Comparison of ENCODE assay signal across 14 mouse cellular contexts in genomic region chr17:64621649-64622351, GRCm38 (mm10). TPM values are rescaled to one million over a fixed set of nuclear protein-coding genes. Genes with fewer than 3 reads are reported as not detected.
A peak's percentile ranks its signal among the peaks of the same experiment; 100 is the strongest.
DNase-seq lines count a peak whose midpoint lies in the region; ATAC-seq and TF ChIP-seq lines count a peak whose summit lies in the region.
"Had no signal": no experiment of that assay in that cellular context is flagged by ENCODE, and none has a peak within 500 bp of the region (broad histone marks: within the 10 kb centered on the region; RNA-seq: fewer than 3 reads in every experiment).

No protein-coding gene starts in this region.

- WGBS in heart, postnatal 0 days = 74% methylated on average over 9 of the region's 9 CpGs
- WGBS in heart, embryonic 11.5 days (ENCODE audit: insufficient replicate concordance) = 78% methylated on average over 9 of the region's 9 CpGs
- WGBS in lung, postnatal 0 days = 76% methylated on average over 9 of the region's 9 CpGs
- WGBS in olfactory bulb, adult 2 months = 86% methylated on average over 9 of the region's 9 CpGs
- WGBS in forebrain, embryonic 14.5 days = 93% methylated on average over 9 of the region's 9 CpGs

- 0 out of 2 replicates have a peak overlapping the region, but pooled peaks have one; percentile 12 for H3K4me3 ChIP-seq in heart, postnatal 0 days (ENCODE audit: low read depth, low read length)
- no peak overlapping the region for H3K4me3 ChIP-seq in heart, embryonic 11.5 days (ENCODE audit: low read depth, low read length)
- H3K4me3 ChIP-seq in lung, postnatal 0 days (ENCODE audit: low read depth, low read length) = no peak overlapping the region
- no peak overlapping the region for H3K4me3 ChIP-seq in olfactory bulb, adult 2 months (ENCODE audit: insufficient read depth, low read depth, low read length)
- no peak overlapping the region for H3K4me3 ChIP-seq in forebrain, embryonic 14.5 days (ENCODE audit: low read depth, low read length)
- H3K4me3 ChIP-seq: hindbrain, embryonic 15.5 days; limb, embryonic 10.5 days; midbrain, embryonic 12.5 days; neural tube, embryonic 13.5 days; stomach, embryonic 15.5 days had no signal

- no peaks in the 10 kb centered on the region for H3K27me3 ChIP-seq in heart, postnatal 0 days (ENCODE audit: control insufficient read depth, insufficient read depth, low read length)
- H3K27me3 ChIP-seq in heart, embryonic 11.5 days (ENCODE audit: control insufficient read depth, insufficient read depth, low read length) = 0 out of 2 replicates have a peak, but pooled peaks cover 2% of the 10 kb centered on the region
- no peaks in the 10 kb centered on the region for H3K27me3 ChIP-seq in lung, postnatal 0 days (replicated peaks; ENCODE audit: insufficient read depth, low read length)
- no peaks in the 10 kb centered on the region for H3K27me3 ChIP-seq in forebrain, embryonic 14.5 days (replicated peaks; ENCODE audit: control insufficient read depth, insufficient read depth, low read length)
- H3K27me3 ChIP-seq: hindbrain, embryonic 15.5 days; midbrain, embryonic 12.5 days; neural tube, embryonic 13.5 days; stomach, embryonic 15.5 days had no signal

- H3K9me3 ChIP-seq in heart, postnatal 0 days (replicated peaks; ENCODE audit: control insufficient read depth, low read length) = no peaks in the 10 kb centered on the region
- no peaks in the 10 kb centered on the region for H3K9me3 ChIP-seq in heart, embryonic 11.5 days (replicated peaks; ENCODE audit: control insufficient read depth, low read length)
- H3K9me3 ChIP-seq in lung, postnatal 0 days (ENCODE audit: low read length) = no peaks in the 10 kb centered on the region
- no peaks in the 10 kb centered on the region for H3K9me3 ChIP-seq in forebrain, embryonic 14.5 days (replicated peaks; ENCODE audit: control insufficient read depth, low read length)
- H3K9me3 ChIP-seq: hindbrain, embryonic 15.5 days; limb, embryonic 10.5 days; midbrain, embryonic 12.5 days; neural tube, embryonic 13.5 days; stomach, embryonic 15.5 days had no signal

- no peak; the same call in 1 of the 2 replicates for ATAC-seq in heart, postnatal 0 days (ENCODE audit: insufficient read depth, low read depth)
- ATAC-seq in heart, embryonic 11.5 days (replicated peaks; ENCODE audit: insufficient number of reproducible peaks, low FRiP score, low TSS enrichment) = no peak
- ATAC-seq in lung, postnatal 0 days = peak; percentile 25; the same call in 1 of the 2 replicates
- no peak for ATAC-seq in forebrain, embryonic 14.5 days

- no peak for TF ChIP-seq EP300 in heart, postnatal 0 days (IDR thresholded peaks at IDR 0.05; ENCODE audit: low read depth)
- no peak for TF ChIP-seq EP300 in lung, postnatal 0 days (IDR thresholded peaks at IDR 0.05)

- no peak overlapping the region for H3K9ac ChIP-seq in heart, postnatal 0 days (replicated peaks; ENCODE audit: low read depth, low read length)
- no peak overlapping the region for H3K9ac ChIP-seq in heart, embryonic 11.5 days (ENCODE audit: low read depth, low read length)
- H3K9ac ChIP-seq in lung, postnatal 0 days (replicated peaks; ENCODE audit: low read depth) = no peak overlapping the region
- no peak overlapping the region for H3K9ac ChIP-seq in forebrain, embryonic 14.5 days (ENCODE audit: low read length)
- H3K9ac ChIP-seq: hindbrain, embryonic 15.5 days; midbrain, embryonic 12.5 days; neural tube, embryonic 13.5 days; stomach, embryonic 15.5 days had no signal

- DNase-seq in heart, postnatal 0 days (ENCODE audit: low spot score) = no peak
- no peak for DNase-seq in lung, postnatal 0 days (ENCODE audit: low spot score)
- DNase-seq in lung, postnatal 4 days = no peak
- peak; percentile 31 for DNase-seq in induced T-regulatory cell, adult 2 months (ENCODE audit: low read depth)
- DNase-seq in forebrain, embryonic 14.5 days (ENCODE audit: low spot score) = no peak
- DNase-seq in cerebellum, adult 8-10 months = no peak
- DNase-seq: right cerebral cortex, postnatal 14 days had no signal

- no peak for TF ChIP-seq CTCF in heart, postnatal 0 days (IDR thresholded peaks at IDR 0.05; ENCODE audit: low read depth)
- TF ChIP-seq CTCF in lung, postnatal 0 days (IDR thresholded peaks at IDR 0.05) = no peak
- TF ChIP-seq CTCF in olfactory bulb, adult 2 months (IDR thresholded peaks at IDR 0.05; ENCODE audit: insufficient read depth, low read depth, low read length) = no peak

- peak overlapping the region; percentile 51 for H3K4me2 ChIP-seq in heart, postnatal 0 days (ENCODE audit: low read depth, low read length)
- no peak overlapping the region for H3K4me2 ChIP-seq in heart, embryonic 11.5 days
- H3K4me2 ChIP-seq in lung, postnatal 0 days (replicated peaks; ENCODE audit: low read depth, low read length) = peak overlapping the region; percentile 42
- H3K4me2 ChIP-seq in forebrain, embryonic 14.5 days (ENCODE audit: low read length) = no peak overlapping the region
- H3K4me2 ChIP-seq: hindbrain, embryonic 15.5 days; midbrain, embryonic 12.5 days; neural tube, embryonic 13.5 days; stomach, embryonic 15.5 days had no signal

- peaks cover 24% of the 10 kb centered on the region for H3K36me3 ChIP-seq in heart, postnatal 0 days (replicated peaks; ENCODE audit: control insufficient read depth, insufficient read depth, low read length)
- no peaks in the 10 kb centered on the region for H3K36me3 ChIP-seq in heart, embryonic 11.5 days (ENCODE audit: control insufficient read depth, insufficient read depth, low read length)
- 0 out of 2 replicates have a peak, but pooled peaks cover 6% of the 10 kb centered on the region for H3K36me3 ChIP-seq in lung, postnatal 0 days (ENCODE audit: insufficient read depth, low read length)
- H3K36me3 ChIP-seq in forebrain, embryonic 14.5 days (ENCODE audit: control insufficient read depth, insufficient read depth, low read length) = no peaks in the 10 kb centered on the region

- H3K4me1 ChIP-seq in heart, postnatal 0 days (ENCODE audit: control insufficient read depth, insufficient read depth) = peaks cover 37% of the 10 kb centered on the region
- peaks cover 14% of the 10 kb centered on the region for H3K4me1 ChIP-seq in heart, embryonic 11.5 days (ENCODE audit: control insufficient read depth, insufficient read depth, low read length)
- 0 out of 2 replicates have a peak, but pooled peaks cover 2% of the 10 kb centered on the region for H3K4me1 ChIP-seq in lung, postnatal 0 days (ENCODE audit: insufficient read depth, low read depth, low read length)
- peaks cover 21% of the 10 kb centered on the region for H3K4me1 ChIP-seq in olfactory bulb, adult 2 months (ENCODE audit: control insufficient read depth, insufficient read depth, low read length)
- H3K4me1 ChIP-seq in forebrain, embryonic 14.5 days (ENCODE audit: control insufficient read depth, insufficient read depth, low read length) = no peaks in the 10 kb centered on the region; the same call in 1 of the 2 replicates
- H3K4me1 ChIP-seq: stomach, embryonic 15.5 days had no signal

- peak overlapping the region; percentile 74 for H3K27ac ChIP-seq in heart, postnatal 0 days (ENCODE audit: low read depth)
- H3K27ac ChIP-seq in heart, embryonic 11.5 days (ENCODE audit: low read depth, low read length) = no peak overlapping the region
- peak overlapping the region; percentile 79 for H3K27ac ChIP-seq in lung, postnatal 0 days (ENCODE audit: low read length)
- H3K27ac ChIP-seq in olfactory bulb, adult 2 months (ENCODE audit: insufficient read depth, low read depth, low read length) = peak overlapping the region; percentile 42
- no peak overlapping the region for H3K27ac ChIP-seq in forebrain, embryonic 14.5 days (ENCODE audit: low read depth, low read length)
- H3K27ac ChIP-seq: hindbrain, embryonic 15.5 days; limb, embryonic 10.5 days; midbrain, embryonic 12.5 days; neural tube, embryonic 13.5 days; stomach, embryonic 15.5 days had no signal

- no peak for TF ChIP-seq POLR2A in olfactory bulb, adult 2 months (IDR thresholded peaks at IDR 0.05; ENCODE audit: insufficient read depth, low read depth, low read length)

RNA-seq across cellular contexts. Expression of gene Man2a1, which starts 21.3 kb away (rescaled TPM):
- total RNA-seq in heart, postnatal 0 days (2014; rRNA removed; ENCODE audit: low replicate concordance) = 14.4 and 24.0 TPM in 2 replicates
- 2.7 and 3.2 TPM in 2 replicates for polyA plus RNA-seq in heart, postnatal 0 days (2015; fragmentation: Nextera tagmentation; extraction: Ambion mirVana)
- polyA plus RNA-seq in heart, embryonic 11.5 days (2014; fragmentation: Nextera tagmentation; extraction: Ambion mirVana) = 4.1 and 4.9 TPM in 2 replicates
- polyA plus RNA-seq in lung, postnatal 0 days (2015; fragmentation: Nextera tagmentation; extraction: Ambion mirVana) = 9.6 and 9.7 TPM in 2 replicates
- not detected in 2 replicates for polyA plus RNA-seq in olfactory bulb, adult 2 months (2012; ENCODE audit: insufficient read depth, insufficient read length, low replicate concordance, missing spikeins)
- polyA plus RNA-seq in forebrain, embryonic 14.5 days (2014; fragmentation: Nextera tagmentation; extraction: Ambion mirVana) = 1.6 and 2.2 TPM in 2 replicates

Comparison
In these comparisons a context has a peak if more than half of its experiments do, and no peak if none do; other contexts are left out.
1. H3K27ac ChIP-seq: peak in heart, postnatal 0 days (single experiment), lung, postnatal 0 days (single experiment) and olfactory bulb, adult 2 months (single experiment); none in heart, embryonic 11.5 days (single experiment) and forebrain, embryonic 14.5 days (single experiment).
2. H3K4me2 ChIP-seq: peak in heart, postnatal 0 days (single experiment) and lung, postnatal 0 days (single experiment); none in heart, embryonic 11.5 days (single experiment) and forebrain, embryonic 14.5 days (single experiment).